Mouse (Mus musculus): ENCODE measurements around the gene Aasdhppt. TPM values are rescaled to one million over a fixed set of nuclear protein-coding genes. Genes with fewer than 3 reads are reported as not detected.

Aasdhppt gene
- 29.5 and 32.7 TPM in 2 replicates for polyA plus RNA-seq (2021; fragmentation: Nextera tagmentation)
- long read RNA-seq, experiment 1, transcript Aasdhppt-202 (6 exons, 2,810 nt): minor isoform, 8 of 80 reads
- long read RNA-seq, experiment 1, transcript Aasdhppt-201 (6 exons, 2,843 nt): major isoform, 51 of 80 reads
- long read RNA-seq, experiment 1, partial matches to known transcripts: 13 of 80 reads
- long read RNA-seq, experiment 1, other reads (novel, unspliced or antisense): 7 of 80 reads
- long read RNA-seq, experiment 2, transcript Aasdhppt-202 (6 exons, 2,810 nt): minor isoform, 23 of 270 reads
- long read RNA-seq, experiment 2, transcript Aasdhppt-201 (6 exons, 2,843 nt): major isoform, 201 of 270 reads
- long read RNA-seq, experiment 2, partial matches to known transcripts: 21 of 270 reads
- long read RNA-seq, experiment 2, other reads (novel, unspliced or antisense): 25 of 270 reads

GRCm38 (mm10) chr9:4309351-4310085 is at the start of gene Aasdhppt, which contains the start of gene Kbtbd3:
Gene Aasdhppt (minus strand): TSS chr9:4309471.
Gene Kbtbd3 (plus strand): TSS chr9:4309833.

Small RNA genes within 50 kb of the gene (microRNA-seq; reads per million reads assigned to microRNA genes)
- gene Gm22195: not detected

Other genes starting within 250 kb of the Aasdhppt start
- 5.2 and 7.0 TPM in 2 replicates for gene Kbtbd3, start 362 bp upstream of the Aasdhppt start, polyA plus RNA-seq (2021; fragmentation: Nextera tagmentation)
- 22.9 and 23.2 TPM in 2 replicates for gene Msantd4, start 67.1 kb upstream of the Aasdhppt start, polyA plus RNA-seq (2021; fragmentation: Nextera tagmentation)